Mouse (Mus musculus): Measurements from ENCODE around the gene Bora. TPM values are rescaled to one million over a fixed set of nuclear protein-coding genes. Genes with fewer than 3 reads are reported as not detected.
"Not testable (repeated sequence)": the region's sequence is repeated elsewhere in the genome, so short reads cannot be mapped to it uniquely, and the experiment has no call there.

Gene Bora
- total RNA-seq (2022) = 1 to 10 TPM; 2.0 to 3.6 (median 2.1) TPM

DNA sequence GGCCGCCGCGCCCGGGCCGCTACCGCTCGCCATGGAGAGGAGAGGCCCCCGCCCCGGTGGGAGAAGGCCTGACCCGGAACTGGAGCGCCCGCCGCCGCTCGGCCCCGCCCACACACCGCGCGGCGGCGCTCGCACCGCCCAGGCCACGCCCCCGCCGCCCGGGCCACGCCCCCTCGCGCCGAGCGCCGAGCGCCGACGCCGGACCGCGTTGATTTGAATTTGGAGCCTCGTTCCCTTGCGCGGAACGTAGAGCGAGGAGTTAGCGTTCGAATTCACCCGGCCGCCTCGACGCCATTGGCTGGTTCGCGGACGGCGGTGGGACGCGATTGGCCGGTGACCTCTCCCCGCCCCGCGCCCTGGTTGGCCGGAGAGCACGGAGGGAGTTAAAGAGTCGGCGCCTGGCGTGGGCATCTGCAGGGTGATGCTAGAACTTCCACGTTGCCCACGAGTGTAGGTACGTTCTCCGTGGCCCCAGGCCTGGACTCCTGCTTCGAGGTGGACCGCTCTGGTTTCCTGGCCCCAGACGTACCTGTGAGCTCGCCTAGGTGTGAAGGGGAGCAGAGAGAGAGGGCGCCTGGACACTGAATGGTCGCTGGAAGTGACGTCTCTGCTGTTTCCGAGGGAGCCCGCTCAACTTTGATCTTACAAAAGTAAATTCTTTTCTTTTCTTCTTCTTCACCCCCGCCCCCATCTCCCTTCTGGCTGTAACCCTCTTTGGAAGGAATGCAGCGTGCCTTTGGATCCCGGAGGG lies at the start of gene Bora, which contains the start of gene Mzt1:
TSS of gene Bora (plus strand) at position 192 of the 751 bp plus-strand sequence.
TSS of gene Mzt1 (minus strand) at position 104 of the 751 bp plus-strand sequence.
- DNase-seq (ENCODE audit: low spot score in 2 of 2) = peak; percentile 83 to 86

DNA sequence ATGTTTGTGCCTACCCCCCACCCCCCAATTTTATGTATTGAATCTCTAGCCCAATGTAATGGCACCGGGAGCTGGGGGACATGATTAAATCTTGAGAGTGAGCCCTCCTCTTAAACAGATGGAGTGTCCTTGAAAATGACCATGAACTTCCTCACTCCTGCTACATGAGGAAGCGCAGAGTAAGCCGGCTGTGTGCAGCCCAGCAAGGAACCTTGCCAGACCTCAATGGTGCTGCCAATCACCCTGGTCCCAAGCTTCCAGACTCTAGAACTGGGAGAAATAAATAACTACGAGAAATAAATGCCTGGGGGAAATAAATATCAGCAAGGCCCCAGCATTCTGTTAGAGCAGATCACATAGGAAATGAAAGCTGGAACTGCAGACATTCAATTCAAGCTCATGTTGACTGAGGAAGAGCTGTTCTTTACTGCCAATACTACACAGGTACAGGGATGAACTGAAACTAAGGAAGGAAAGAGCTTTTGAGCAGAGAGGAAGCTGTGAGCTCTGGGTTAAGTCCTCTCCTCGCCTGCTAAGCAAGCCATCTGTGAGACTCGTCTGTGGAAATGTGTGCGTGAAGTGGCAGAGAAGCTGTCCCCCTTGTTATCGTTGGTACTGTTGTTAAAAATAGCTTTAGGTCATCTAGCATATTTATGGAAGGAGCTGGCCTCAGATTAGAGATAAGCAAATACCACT lies 35.6 kb upstream of the Bora start:
- DNase-seq (ENCODE audit: low spot score in 2 of 2) = no peak

DNA sequence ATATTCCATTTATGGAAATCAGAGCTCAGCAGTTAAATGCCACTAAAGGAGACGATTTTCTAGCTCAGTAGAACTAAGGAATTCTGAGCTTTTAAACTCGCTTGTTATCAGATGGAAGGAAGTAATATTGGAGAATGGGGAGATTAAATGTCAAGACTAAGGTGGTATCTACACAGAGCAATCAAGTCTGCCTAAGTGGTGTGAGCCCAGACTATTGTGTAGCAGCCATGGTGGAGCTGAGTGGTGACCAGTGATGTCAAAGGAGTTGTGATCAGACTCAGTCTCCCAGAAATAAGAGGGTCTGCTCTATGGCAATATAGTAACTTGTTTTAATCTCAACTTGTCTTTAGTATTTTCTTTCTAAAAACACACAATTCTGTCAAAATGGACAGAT lies 35.1 kb upstream of the Bora start:
- DNase-seq (ENCODE audit: low spot score in 2 of 2) = no peak

DNA sequence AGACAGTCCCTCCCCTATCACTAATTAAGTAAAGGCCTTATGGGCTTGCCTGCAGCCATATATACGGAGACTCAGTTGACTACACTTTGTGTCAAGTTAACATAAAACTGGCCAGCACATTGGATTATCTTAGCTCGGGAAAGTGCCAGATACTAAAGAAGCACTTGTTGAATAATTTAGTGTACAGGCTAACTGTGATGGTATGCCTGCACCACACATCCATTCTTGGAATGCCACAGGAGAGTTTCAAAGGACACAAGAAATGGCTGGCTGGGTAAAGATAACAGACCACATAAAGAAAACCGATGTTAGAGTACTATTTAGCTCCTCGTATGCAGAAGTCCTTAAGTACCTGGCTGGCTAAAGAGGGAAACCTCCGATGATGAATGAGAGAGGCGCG lies 27.3 kb upstream of the Bora start:
- DNase-seq (ENCODE audit: low spot score in 2 of 2) = no peak

DNA sequence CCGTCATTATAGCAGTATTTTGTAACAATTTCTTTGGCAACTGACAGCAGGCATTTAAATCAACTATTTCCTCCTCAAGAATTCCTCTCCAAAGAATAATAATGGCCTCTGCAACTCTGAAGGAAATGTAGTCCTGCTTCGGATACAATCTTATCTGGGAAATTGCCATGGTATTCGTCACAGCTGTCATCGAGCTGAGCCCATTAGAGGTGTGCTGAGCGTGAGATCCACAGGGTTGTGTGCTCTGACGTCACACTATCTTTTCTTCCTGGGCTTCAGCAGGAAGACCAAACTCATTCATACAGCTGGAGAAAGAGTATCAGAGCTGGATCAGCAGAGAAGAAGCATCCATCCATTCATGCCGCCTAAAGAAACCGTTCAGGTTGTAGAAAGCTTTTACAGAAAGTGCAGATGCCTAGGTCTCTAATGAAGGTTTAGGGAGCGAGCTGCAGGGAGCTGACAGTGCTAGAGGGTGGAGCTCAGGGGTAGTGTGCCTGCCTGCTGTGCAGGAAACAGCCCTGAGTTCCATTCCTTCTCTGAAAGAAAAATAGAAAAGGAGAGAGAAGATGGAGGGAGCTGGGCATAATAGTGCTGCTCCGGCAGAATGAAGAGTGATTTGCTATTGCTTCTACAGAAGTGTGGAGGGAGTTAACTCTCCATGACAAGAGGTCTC lies 26.8 kb upstream of the Bora start:
- DNase-seq (ENCODE audit: low spot score in 2 of 2) = no peak

DNA sequence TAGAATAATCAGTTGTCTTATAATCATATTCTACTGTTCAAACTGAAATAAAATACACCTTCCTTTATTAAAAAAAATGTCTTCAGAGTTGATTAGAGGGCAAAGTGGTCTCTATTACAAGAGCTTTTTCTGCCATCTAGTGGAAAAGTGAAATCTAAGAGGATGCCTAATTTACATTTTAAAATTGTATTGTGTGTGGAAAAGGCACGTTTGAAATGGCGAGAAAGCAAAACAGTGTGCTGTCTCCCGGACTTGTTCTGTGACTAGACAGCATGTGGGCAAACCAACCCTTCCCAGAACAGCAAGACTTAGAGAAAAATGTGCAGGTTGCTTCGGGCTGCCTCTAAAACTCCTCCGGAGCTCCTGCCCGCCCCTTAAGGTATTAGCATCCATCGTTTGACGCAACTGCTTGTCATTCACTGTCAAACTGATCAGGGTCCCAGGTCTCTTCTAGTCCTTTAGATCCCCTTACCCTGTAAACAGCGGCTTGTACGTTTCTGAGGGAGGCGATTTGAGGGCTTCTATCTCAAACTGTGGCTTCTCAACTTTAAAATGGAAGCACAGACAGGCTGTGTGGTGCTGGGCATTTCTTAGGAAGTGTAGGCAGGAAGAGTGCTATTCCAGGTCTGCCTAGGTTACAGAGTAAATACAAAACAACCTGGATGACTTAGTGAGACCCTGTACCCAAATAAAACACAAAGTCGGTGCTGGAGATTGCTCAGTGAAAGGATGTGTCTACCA lies 23.5 kb upstream of the Bora start:
- DNase-seq (ENCODE audit: low spot score in 2 of 2) = no peak

DNA sequence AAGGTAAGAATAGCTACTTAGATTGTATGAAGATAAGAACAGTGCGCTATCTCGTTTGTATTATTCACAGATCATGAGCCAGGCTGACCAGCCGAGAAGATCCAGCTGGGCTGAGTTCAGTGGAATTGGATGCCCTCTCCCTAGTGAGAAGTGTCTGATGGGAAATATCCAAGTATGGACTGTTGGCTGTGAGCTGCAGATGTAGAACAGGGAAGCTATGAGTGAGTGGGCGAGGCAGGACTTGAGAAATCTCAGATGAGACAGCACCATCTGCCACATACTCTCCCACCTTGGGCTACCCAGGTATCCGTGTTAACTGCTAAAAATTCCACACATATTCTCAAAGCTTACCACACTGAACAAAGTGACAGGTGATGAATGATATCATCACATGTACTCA lies 16.0 kb upstream of the Bora start:
- no peak for DNase-seq (ENCODE audit: low spot score in 2 of 2)

DNA sequence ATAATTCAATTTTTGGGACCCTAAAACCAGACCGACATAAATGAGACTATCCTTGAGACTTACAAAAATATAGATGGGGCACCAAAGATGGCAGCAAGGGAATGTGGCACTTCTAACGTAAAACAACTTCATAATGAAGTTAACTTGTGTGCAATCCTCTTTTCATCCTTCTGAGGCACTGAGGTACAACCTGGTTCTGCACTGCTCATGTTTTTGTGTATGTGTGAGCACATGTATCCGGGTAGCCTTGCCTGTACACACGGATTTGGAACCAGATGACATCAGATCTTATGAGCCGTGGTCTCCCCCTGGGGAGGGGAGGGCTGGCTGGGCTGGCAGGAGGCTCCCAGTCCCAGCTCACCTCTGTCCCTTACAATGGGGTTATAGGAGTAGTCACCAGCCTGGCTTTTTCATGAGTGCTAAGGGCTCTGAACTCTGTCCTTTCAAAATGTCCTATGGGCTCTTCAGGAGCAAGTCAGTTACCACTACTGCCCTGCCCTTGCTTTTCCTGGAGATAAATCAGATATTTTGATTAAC lies 14.6 kb upstream of the Bora start:
- no peak for DNase-seq (ENCODE audit: low spot score in 2 of 2)

DNA sequence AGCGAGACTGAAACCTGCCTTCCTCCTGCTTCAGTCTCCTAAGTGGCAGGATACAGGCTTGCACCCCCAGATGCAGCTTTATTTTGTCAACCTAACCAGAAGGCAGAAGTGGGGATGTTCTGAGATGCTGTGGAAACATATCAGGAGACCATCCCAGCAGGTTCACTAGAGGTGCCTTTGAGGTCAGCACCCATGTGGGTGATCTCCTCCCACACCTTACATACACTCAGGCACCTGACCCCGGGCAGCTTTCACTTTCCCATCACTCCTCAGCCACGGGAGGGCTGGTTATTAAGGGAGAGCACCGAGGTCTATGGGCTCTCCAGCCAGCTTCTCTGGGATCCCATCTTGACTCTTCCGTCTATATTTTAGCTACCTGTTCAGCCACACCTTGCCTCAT lies 13.4 kb upstream of the Bora start:
- DNase-seq (ENCODE audit: low spot score in 2 of 2) = no peak

DNA sequence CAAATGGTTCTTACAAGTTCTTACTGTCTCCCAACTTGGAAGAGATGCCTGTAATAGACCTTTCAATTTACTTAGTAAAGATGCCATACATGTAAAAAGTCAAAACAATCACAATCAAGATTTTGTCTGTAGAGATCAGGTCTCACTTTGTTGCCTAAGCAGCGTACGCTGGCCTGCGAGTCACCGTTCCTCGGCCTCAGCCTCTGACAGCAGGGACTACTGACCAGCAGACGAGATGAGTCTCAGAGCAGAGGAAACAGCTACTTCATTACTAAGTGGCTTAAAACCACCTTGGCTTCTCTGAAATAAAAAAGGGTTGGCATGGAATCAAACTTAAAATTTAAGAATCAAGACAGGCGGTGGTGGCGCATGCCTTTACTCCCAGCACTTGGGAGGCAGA lies 11.2 kb upstream of the Bora start:
- not testable (repeated sequence) for DNase-seq (ENCODE audit: low spot score in 2 of 2)

DNA sequence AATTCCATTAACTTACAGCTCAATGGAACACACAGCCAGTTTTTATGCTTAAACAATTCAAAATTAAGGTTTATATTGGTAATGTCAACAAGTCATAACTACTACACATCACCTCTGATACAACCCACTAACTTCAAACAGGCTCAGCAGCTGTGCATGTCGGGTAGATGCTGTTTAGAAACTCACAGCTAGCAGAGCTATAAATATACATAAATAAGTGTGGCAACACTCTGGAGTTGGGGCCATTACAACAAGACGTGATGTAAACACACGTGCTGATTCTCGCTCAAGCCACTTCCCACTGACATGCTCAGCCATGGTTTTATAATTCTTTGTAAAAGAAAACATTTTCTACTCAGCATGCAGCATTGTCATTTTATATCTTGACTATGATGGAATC lies 10.0 kb upstream of the Bora start:
- DNase-seq (ENCODE audit: low spot score in 2 of 2) = no peak

DNA sequence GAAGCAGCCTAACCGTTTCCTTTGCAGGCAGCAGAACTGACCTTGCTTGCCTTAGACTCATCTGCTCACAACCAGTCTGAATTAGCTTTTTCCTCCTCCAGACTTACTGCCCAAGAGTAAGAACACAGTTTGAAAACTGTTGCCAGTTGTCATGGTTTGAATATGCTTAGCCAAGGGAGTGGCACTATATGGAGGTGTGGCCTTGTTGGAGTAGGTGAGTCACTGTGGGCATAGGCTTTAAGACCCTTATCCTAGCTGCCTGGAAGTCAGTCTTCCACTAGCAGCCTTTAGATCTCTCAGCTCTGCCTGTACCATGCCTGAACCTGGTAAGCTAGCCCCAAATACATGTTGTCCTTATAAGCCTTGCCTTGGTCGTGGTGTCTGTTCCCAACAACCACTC lies 8.3 kb upstream of the Bora start:
- DNase-seq (ENCODE audit: low spot score in 2 of 2) = no peak

DNA sequence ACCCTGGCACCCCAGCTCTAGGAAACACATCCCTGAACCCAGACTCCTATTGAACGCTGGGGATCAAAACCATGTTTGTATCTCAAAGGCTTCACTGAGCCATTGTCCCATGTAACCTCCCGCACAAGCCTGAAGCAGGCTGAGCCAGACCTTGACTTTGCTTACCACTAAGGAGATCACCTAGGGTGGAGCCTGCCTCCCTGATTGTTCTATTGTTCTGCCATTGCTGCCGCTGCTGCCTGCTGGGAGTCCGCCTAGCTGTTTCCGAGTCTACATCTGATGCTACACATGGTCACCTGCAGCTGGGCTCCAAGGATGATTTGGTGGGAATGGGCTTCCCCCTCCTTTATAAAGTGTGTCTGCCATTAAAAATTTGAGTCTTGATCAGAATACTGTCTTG lies 6.7 kb upstream of the Bora start:
- DNase-seq (ENCODE audit: low spot score in 2 of 2) = not testable (repeated sequence)

DNA sequence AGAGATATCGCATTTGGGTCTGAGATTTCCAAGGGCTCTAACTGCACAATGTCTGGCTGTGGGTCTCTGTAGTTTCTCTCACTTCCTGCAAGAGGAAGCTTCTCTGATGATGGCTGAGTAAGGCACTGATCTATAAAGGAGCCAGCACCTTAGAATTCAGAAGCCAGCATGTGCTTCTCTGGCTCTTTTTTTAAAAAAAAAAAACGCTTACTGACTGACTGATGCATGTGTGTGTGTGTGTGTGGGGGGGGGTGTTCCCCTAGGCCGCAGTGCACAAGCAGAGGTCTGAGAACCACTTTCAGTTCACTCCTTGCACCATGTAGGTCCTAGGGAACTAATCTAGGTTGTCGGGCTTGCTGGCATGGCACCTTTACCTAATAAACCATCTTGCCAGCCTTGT lies 4.6 kb upstream of the Bora start:
- no peak for DNase-seq (ENCODE audit: low spot score in 2 of 2)

DNA sequence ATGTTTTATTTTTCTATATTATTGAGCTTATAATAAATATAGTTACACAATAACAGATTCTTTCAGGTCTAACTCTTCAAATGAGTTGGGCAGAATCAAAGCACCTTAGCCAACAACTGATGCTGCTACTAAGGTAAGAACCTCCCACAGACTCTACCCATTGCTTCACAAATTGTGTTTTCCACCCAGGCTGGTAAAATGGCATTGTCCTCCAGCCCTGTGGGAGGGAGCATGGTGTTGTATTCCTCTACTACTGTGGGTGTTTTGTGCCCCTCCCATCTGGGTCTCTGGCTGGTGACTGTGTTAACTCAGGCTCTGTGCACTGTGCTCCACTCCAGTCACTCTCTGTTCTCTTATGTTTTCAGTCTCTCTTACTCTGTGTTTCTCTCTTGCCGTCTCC lies 2.5 kb upstream of the Bora start:
- DNase-seq (ENCODE audit: low spot score in 2 of 2) = no peak

DNA sequence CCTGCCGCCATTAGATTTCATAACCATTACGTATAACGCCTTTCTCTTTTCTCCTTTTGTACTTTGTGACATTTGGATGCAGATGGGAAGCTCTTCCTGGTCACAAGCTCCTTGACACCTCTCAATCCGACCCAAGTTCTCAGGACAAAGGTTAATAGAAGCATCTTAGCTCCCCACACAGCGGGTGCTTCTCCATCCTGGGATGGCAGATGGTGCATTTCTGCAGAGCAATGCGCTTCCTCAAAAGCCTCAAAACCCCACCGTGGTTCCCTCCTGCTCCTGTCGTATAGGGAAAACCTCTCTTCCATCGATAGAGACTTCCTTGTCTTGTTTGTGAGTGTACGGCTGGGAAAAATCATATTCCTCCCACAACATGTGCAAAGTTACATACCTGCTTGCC lies 1.9 kb upstream of the Bora start:
- no peak for DNase-seq (ENCODE audit: low spot score in 2 of 2)

DNA sequence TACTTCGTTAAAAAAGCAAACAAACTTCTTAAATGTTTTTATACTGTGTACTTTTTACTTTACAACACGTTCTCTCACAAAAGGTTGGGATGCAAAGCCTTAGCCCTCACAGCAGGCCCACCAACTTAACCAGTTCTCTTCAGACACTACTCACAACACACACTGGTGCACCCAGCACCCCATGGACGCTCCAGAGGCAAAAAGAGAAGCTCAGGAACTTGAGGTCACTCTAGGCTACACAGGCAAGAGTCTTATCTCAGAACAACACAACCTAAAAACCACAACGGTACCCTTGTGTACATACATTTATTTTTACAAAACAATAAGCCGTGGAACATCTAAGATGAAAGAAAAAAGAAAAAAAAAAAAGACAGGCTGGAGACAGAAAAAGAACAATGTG lies 1.3 kb upstream of the Bora start:
- no peak for DNase-seq (ENCODE audit: low spot score in 2 of 2)

DNA sequence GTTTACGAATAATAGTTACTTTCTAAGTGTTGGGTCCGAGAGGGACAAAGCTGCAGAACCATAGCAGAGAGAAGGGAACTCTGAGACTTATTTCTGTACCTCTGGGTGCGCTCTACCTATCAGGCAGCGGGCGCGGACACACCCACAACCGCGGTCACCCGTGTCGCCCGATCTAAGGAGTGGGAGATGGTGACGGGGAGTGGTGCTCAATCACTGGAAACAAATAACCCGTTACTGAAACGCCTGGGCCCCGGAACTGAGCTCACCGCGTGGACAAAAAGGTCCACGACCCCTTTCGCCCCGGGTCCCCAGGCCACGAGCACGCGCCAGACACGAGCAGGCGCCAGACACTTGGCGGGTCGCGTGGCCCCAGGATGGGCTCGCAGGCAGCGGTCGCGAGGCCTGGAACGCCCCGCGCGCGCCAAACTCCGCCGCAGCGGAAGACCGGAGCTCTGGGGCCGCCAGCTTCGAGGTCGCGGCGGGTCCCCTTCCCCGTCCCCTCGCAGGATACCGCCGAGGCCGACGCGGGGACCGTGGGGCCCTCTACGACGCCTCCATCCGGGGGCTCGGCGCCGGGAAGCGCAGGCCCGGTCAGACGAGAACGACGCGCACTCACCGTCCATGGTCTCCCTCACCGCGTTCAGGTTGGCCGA lies 518 bp upstream of the Bora start:
- DNase-seq (ENCODE audit: low spot score in 2 of 2) = no peak

DNA sequence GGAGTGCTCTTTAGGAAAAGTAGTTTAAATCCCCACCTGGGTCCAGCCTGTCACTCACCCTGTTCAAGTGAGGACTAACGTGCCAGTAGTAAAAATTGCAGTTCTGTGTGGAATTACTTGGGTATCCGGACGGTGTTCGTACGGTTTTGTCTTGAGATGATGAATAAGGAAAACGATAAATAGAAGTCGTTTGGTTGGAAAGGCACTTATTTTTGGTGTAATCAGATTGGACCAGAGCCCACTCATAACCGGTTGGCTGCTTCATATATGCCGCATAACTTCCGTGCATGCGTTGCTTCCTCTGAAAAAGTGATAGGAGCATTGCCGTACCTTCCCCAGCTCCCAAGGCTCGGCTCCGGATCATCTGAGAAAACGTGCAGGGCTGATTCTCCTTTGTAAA lies 760 bp downstream of the Bora start:
- no peak for DNase-seq (ENCODE audit: low spot score in 2 of 2)

DNA sequence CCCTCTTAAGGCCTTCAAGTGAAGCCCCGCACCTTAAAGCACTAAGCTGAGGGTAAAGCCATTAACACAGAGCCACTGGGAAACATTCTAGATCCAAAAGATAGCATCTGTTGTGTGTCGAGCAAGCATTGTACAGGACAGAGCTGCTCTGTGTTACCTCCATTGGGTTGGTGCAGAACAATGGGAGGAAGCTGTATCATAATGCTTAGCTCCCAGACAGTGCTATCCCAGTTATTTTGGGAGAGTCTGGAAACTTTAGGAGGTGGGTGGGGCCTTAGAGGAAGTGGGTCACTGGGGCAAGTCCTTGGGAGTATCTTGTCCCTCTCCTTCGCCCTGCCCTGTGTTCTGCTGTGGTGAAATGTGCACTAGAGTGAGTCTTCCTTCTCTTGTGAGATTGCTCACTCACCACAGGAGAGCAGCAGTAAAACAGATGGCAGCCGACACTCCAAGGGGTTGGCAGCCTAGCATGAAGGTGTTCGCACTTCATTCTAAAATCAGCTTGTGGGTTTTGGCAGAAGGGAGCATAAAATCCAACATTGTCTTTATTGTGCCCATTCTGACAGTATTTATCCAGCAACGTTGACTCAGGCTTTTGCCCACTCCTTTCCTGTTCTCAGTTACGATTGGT lies 13.1 kb downstream of the Bora start:
- no peak for DNase-seq (ENCODE audit: low spot score in 2 of 2)

DNA sequence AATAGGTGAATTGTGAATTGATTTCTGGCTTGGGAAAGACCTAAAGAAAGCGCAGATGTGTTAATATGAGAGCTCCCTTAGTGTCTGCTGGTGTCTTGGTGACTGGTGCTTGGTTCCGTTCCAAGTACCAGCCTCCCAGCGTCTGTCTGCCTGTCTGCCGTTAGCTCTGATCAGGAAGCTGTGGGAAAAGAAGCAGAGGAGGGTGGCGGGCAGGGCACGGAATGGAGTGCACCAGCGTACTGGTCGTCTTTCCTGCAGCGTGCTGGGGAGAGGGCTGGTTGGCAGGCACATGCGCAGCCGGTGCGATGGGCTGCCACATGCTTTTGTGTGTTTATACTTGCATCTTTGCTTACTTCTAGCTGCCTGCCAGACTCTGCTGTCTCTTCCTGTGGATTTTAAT lies 14.6 kb downstream of the Bora start:
- DNase-seq (ENCODE audit: low spot score in 2 of 2) = peak; percentile 44 to 53

Measured in layer of hippocampus, adult 8-10 months (tissue).